Mouse (Mus musculus) heart, postnatal 0 days (tissue): ENCODE data around the gene Smim13.

ENCODE experiments used
- CTCF ChIP-seq: IDR thresholded peaks from 2 replicates; pipeline ENCODE4 v1.5.1; 2016; ENCODE audit warnings: antibody characterized with exemption, control low read depth, low read depth
- EP300 ChIP-seq: IDR thresholded peaks from 2 replicates; pipeline ENCODE4 v1.6.1; 2016; ENCODE audit warnings: antibody characterized with exemption, low read depth

GRCm38 (mm10) chr13:41206241-41206640 is 43.4 kb upstream of the Smim13 start:
- TF ChIP-seq CTCF (no peak), EP300 (no peak)
